Mouse (Mus musculus): ENCODE results near the gene Padi1. TPM values are rescaled to one million over a fixed set of nuclear protein-coding genes. Genes with fewer than 3 reads are reported as not detected.
A peak's percentile ranks its signal among the peaks of the same experiment; 100 is the strongest.

Gene Padi1
- total RNA-seq (2017) = 0.29 to 0.86 TPM in 2 of 3 replicates, not detected in the other

GRCm38 (mm10) chr4:140845666-140846065, at the start of gene Padi1:
Gene Padi1, minus strand, starts transcription at chr4:140845778.
- no peak for ATAC-seq (replicated peaks; ENCODE audit: insufficient number of reproducible peaks, low FRiP score, low TSS enrichment, poor library complexity, severe bottlenecking)

GRCm38 (mm10) chr4:140892163-140892530, 46.6 kb upstream of the Padi1 start:
- ATAC-seq (replicated peaks; ENCODE audit: insufficient number of reproducible peaks, low FRiP score, low TSS enrichment, poor library complexity, severe bottlenecking) = no peak

- ATAC-seq (replicated peaks; ENCODE audit: insufficient number of reproducible peaks, low FRiP score, low TSS enrichment, poor library complexity, severe bottlenecking) = no peak
Observed at GRCm38 (mm10) chr4:140891525-140892162, 46.1 kb upstream of the Padi1 start.

- ATAC-seq (replicated peaks; ENCODE audit: insufficient number of reproducible peaks, low FRiP score, low TSS enrichment, poor library complexity, severe bottlenecking) = no peak
Observed at GRCm38 (mm10) chr4:140883852-140884251, 38.3 kb upstream of the Padi1 start.

GRCm38 (mm10) chr4:140882981-140883380, 37.4 kb upstream of the Padi1 start:
- ATAC-seq (replicated peaks; ENCODE audit: insufficient number of reproducible peaks, low FRiP score, low TSS enrichment, poor library complexity, severe bottlenecking) = no peak

GRCm38 (mm10) chr4:140882365-140882764, 36.8 kb upstream of the Padi1 start:
- ATAC-seq (replicated peaks; ENCODE audit: insufficient number of reproducible peaks, low FRiP score, low TSS enrichment, poor library complexity, severe bottlenecking) = no peak

- ATAC-seq (replicated peaks; ENCODE audit: insufficient number of reproducible peaks, low FRiP score, low TSS enrichment, poor library complexity, severe bottlenecking) = no peak
Observed at GRCm38 (mm10) chr4:140881771-140882170, 36.2 kb upstream of the Padi1 start.

- no peak for ATAC-seq (replicated peaks; ENCODE audit: insufficient number of reproducible peaks, low FRiP score, low TSS enrichment, poor library complexity, severe bottlenecking)
Observed at GRCm38 (mm10) chr4:140881026-140881670, 35.6 kb upstream of the Padi1 start.

- ATAC-seq (replicated peaks; ENCODE audit: insufficient number of reproducible peaks, low FRiP score, low TSS enrichment, poor library complexity, severe bottlenecking) = no peak
Observed at GRCm38 (mm10) chr4:140880207-140880606, 34.6 kb upstream of the Padi1 start.

GRCm38 (mm10) chr4:140879739-140880138, 34.2 kb upstream of the Padi1 start:
- no peak for ATAC-seq (replicated peaks; ENCODE audit: insufficient number of reproducible peaks, low FRiP score, low TSS enrichment, poor library complexity, severe bottlenecking)

- ATAC-seq (replicated peaks; ENCODE audit: insufficient number of reproducible peaks, low FRiP score, low TSS enrichment, poor library complexity, severe bottlenecking) = no peak
Observed at GRCm38 (mm10) chr4:140879116-140879515, 33.5 kb upstream of the Padi1 start.

- ATAC-seq (replicated peaks; ENCODE audit: insufficient number of reproducible peaks, low FRiP score, low TSS enrichment, poor library complexity, severe bottlenecking) = no peak
Observed at GRCm38 (mm10) chr4:140878655-140879054, 33.1 kb upstream of the Padi1 start.

- no peak for ATAC-seq (replicated peaks; ENCODE audit: insufficient number of reproducible peaks, low FRiP score, low TSS enrichment, poor library complexity, severe bottlenecking)
Observed at GRCm38 (mm10) chr4:140877441-140877840, 31.9 kb upstream of the Padi1 start.

GRCm38 (mm10) chr4:140876681-140877080, 31.1 kb upstream of the Padi1 start:
- ATAC-seq (replicated peaks; ENCODE audit: insufficient number of reproducible peaks, low FRiP score, low TSS enrichment, poor library complexity, severe bottlenecking) = no peak

GRCm38 (mm10) chr4:140876161-140876560, 30.6 kb upstream of the Padi1 start:
- no peak for ATAC-seq (replicated peaks; ENCODE audit: insufficient number of reproducible peaks, low FRiP score, low TSS enrichment, poor library complexity, severe bottlenecking)

- ATAC-seq (replicated peaks; ENCODE audit: insufficient number of reproducible peaks, low FRiP score, low TSS enrichment, poor library complexity, severe bottlenecking) = no peak
Observed at GRCm38 (mm10) chr4:140873011-140873410, 27.4 kb upstream of the Padi1 start.

GRCm38 (mm10) chr4:140872686-140872992, 27.1 kb upstream of the Padi1 start:
- ATAC-seq (replicated peaks; ENCODE audit: insufficient number of reproducible peaks, low FRiP score, low TSS enrichment, poor library complexity, severe bottlenecking) = no peak

- ATAC-seq (replicated peaks; ENCODE audit: insufficient number of reproducible peaks, low FRiP score, low TSS enrichment, poor library complexity, severe bottlenecking) = peak; percentile 69
Observed at GRCm38 (mm10) chr4:140871851-140872685, 26.5 kb upstream of the Padi1 start.

GRCm38 (mm10) chr4:140871376-140871775, 25.8 kb upstream of the Padi1 start:
- no peak for ATAC-seq (replicated peaks; ENCODE audit: insufficient number of reproducible peaks, low FRiP score, low TSS enrichment, poor library complexity, severe bottlenecking)

- ATAC-seq (replicated peaks; ENCODE audit: insufficient number of reproducible peaks, low FRiP score, low TSS enrichment, poor library complexity, severe bottlenecking) = no peak
Observed at GRCm38 (mm10) chr4:140870876-140871275, 25.3 kb upstream of the Padi1 start.
